Mouse (Mus musculus): ENCODE data around the gene Hipk2. TPM values are rescaled to one million over a fixed set of nuclear protein-coding genes. Genes with fewer than 3 reads are reported as not detected.
A peak's percentile ranks its signal among the peaks of the same experiment; 100 is the strongest.

The Hipk2 gene
- polyA plus RNA-seq, 3 experiments from 2014 or later, result 10.2 to 17.9 (median 17.6) TPM

DNA sequence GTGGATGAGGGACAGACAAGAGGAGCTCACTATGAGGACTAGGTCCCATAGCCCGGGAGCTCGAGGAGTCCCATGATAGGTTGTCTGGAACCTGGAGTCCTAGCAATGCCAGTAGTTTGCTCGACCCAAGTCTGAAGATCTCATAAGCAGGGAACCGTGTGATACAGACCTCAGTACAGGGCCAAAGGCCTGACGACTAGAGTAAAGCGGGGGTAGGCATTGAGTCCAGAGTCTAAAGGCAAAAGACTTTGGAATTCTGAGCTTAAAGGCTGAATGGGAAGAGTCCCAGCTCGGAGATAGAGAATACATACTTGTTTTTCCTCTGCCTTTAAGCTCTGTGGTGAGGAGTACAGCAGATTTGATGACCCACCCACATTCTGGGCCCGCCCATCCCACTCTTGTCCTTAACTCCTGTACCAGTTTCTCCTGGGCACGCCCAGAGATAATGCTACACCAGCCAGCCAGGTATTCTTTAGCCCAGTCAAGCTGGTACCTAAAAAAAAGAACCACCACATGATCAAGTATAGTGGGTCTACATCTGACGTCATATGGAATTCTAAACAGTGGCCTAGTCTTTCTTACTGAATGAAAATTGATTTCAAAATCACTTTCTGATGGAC lies 27.0 kb upstream of the Hipk2 start:
- no peak for ATAC-seq

GRCm38 (mm10) chr6:38901636-38902035 lies 25.7 kb upstream of the Hipk2 start:
- ATAC-seq, result no peak

DNA sequence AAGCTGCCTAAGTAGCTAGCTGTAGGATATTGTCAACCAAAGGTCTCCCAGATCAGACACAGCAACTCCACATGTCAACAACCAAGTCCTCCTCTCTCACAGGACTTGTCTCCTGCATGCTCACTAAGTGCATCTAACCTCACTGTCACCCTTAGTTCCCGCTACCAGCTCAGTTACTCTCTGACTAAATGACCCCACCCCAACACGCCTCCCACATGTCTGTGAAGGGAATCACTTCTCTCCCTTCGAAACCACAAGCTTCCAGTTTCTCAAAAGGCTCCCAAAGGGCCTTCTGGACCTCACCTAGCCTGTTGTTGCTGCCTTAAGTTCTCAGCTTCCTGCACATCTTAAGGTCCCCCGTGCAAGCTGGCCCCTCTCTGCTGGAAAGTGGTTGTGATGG lies 25.2 kb upstream of the Hipk2 start:
- peak; percentile 39 for ATAC-seq

DNA sequence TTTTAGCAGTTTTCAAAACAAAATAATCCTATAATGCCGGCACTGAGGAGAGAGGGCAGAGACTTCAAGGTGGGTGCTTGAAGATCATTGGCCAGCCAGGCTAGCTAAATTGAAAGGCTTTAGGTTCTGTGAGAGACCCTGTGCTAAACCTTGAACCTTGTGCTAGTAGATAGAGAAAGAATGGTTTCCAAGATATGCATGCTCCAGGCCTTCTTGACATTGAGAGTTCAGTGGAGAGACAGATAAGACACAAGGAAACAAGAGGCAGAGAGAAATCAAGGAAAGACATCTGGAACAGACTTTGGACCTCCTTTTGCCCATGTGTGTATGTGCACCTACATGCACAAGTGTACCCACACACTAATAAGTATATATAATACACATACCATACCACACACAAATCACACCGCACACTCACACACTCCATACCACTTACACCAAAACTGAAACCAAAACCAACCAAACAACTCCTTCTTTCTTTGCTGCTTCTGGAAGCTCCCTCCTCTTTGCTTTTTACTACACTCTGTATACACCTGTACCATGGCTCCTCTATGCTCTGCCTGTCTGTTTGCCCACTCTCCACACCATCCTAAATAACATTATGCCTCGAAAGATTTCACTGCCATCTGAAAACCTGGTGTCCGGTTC lies 24.6 kb upstream of the Hipk2 start:
- ATAC-seq, result peak; percentile 80

GRCm38 (mm10) chr6:38900073-38900472 lies 24.1 kb upstream of the Hipk2 start:
- ATAC-seq, result no peak

DNA sequence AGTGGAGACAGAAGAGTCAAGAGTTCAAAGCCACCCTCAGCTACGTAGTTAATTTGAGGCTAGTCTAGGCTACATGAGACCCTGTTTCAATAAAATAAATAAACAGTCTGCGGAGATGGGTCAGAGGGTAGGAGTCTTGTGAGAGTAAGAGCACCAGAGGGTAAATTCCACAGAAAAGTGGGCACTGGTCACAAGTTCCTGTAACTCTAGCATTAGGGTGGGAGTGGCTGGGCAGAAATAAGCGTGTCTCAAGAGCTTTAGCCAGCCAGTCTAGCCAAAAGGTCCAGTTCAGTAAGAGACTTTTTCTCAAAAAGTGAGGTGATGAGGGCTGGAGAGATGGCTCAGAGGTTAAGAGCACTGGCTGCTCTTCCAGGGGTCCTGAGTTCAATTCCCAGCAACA lies 17.6 kb upstream of the Hipk2 start:
- no peak for ATAC-seq

GRCm38 (mm10) chr6:38892017-38892416 lies 16.1 kb upstream of the Hipk2 start:
- ATAC-seq, result no peak

GRCm38 (mm10) chr6:38889156-38889555 lies 13.2 kb upstream of the Hipk2 start:
- no peak for ATAC-seq

DNA sequence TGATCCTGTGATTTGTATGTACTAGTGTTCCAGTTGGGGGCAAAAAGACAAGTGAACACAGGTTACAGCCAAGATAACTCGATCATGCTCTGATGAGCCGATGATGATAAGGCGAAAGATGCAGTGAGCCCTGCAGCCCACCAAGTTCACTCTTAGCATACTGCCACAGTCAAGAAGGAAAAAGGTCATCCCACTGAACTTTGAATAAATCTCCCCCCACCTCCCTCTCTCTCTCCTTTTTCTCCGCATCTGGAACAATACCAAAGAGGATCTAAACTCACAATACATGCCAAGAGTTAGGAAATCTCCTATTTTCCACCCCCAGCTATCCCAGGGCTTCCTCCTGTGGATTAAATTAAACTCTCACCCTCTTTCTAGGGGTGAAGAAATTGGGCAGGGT lies 11.5 kb upstream of the Hipk2 start:
- ATAC-seq, result no peak

- no peak for ATAC-seq
Observed at GRCm38 (mm10) chr6:38885132-38885531, 9.2 kb upstream of the Hipk2 start.

- ATAC-seq, result no peak
Observed at GRCm38 (mm10) chr6:38884482-38884881, 8.5 kb upstream of the Hipk2 start.

GRCm38 (mm10) chr6:38882728-38883171 lies 6.8 kb upstream of the Hipk2 start:
- ATAC-seq, result no peak

DNA sequence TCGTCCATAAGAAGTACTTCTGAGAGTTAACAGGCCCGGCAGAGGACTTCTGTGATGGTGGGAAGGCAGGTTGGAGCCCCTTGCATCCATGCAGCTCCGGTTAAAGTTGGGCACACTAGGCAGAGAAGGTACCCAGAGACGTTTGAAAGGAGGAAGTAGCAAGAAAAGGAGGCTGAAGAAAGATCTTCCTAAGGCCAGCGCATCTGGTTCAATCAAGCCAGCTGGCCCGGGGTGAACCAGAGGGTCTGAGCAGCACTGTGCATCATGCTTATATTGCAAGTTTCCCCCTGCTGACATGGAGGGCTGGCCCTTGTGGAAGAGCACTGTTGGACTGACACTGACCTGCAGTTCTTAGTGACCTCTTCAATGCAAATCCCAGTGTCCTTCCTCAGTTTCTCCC lies 6.0 kb upstream of the Hipk2 start:
- ATAC-seq, result no peak

DNA sequence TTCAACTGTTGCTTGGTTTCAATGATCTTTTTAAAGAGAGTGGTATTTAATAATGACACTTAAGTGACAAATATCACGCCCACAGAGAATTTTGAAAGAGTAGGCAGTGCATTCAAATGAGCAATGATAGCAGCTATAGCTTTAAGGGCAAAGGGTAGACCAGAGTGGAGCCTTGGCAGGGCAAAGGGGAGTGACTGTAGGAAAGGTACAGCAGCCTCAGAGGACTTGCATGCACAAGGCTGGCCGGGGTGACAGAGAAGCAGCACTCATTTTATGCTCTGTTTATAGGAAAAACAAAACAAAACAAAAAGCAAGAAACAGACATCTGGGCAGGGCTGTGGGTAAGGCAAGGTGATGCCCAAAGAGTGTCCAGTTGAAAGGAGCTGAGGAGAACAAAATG lies 5.5 kb upstream of the Hipk2 start:
- ATAC-seq, result no peak

DNA sequence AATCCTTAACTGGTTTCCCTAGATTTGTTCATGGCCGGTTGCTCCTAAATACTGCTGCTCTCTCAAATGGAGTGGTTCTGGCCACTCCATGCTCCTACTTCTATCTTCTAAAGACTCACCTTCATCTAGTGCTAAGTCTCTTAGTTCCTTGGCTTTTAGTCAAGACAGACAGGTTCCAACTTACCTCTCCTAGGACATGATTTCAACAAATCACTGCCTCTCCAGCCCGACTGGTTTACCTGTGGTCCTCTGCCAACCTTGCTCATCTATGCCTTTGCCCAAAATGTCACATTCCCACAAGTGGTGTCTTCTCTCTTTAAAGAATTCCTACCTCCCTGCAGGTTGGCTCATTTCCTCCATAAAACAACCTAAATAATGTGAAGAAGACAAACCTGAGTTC lies 1.7 kb upstream of the Hipk2 start:
- ATAC-seq, result no peak

DNA sequence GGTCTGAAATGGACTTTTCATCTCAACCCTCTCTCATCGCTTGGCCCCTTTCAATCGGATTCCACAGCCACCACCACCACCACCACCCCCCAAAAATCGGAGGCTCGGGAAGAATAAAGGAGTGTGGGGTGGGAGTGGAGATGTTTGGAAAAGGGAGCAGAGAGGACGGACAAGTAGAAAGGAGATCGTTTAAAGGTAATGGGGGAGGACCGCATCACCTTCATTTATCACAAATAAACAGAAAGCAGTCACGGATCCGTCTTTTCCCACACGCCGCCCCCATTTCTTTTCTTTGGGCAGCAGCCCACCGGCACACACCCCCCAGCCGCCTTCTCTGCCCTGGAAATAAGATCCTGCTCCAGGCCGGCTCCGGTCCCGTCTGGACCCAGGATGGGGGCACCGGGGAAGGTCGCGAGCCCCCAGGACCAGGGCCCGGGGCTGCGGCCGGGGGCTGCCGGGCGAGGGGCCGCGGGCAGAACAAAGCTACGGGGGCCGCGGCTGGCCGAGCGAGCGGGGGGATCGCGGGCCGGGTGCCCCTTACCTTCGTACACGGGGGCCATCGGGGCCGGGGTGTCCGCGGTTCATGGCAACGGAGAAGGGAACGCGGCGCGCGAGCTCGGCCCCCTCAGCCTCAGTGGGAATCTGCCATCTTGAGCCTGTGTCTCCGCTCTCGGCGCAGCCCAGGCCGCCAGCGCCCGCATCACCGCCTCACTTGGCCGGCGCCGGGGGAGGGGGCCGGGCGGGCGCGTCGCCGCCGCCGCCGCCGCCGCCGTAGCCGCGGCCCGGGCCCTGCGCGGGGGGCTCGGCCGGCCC lies 501 bp downstream of the Hipk2 start, which contains the start of gene Tbxas1:
Tbxas1 (plus strand) TSS at position 147 of the 813 bp plus-strand sequence.
- peak; percentile 26 for ATAC-seq

GRCm38 (mm10) chr6:38874565-38875257 lies 1.3 kb downstream of the Hipk2 start:
- peak; percentile 15 for ATAC-seq

- ATAC-seq, result peak; percentile 42
Observed at GRCm38 (mm10) chr6:38874035-38874434, 1.9 kb downstream of the Hipk2 start.

DNA sequence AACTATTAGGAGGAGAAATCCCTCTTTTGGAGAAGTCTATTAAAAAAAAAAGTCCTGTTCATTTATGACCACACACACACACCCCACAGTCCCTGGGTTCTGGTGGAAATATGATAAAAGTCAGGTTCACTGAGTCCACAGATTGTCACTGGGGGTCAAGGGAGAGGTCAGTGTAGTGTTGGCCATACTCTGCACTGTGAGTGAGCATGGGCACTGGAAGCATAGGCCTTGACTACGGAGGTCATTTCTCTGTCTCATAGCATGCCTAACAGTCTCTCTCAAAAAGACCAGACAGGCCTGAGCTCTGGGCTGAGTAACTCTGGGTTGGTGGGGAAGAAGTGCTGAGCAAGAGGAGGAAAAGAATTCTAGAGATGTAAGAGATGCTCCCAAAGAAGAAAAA lies 2.6 kb downstream of the Hipk2 start:
- no peak for ATAC-seq

- ATAC-seq, result no peak
Observed at GRCm38 (mm10) chr6:38871051-38871450, 4.9 kb downstream of the Hipk2 start.

DNA sequence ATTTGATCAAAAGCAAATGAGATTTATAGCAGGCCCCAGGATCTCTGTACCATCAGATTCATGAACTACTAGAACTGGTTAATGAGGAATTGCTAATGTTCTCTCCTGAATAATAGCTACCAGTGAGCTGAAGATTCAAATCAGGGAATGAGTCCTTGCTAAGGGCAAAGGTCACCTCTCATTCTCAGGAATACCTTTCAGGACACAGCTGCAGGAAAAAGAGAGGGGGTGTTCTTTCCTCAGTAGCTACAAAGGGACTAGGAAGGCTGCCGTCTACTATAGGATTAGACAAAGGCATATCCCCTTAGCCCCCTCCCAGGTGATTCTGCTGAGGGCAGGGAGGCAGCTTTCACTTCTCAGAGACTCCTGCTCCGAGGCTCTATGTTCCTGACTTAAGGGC lies 5.9 kb downstream of the Hipk2 start:
- ATAC-seq, result no peak

- no peak for ATAC-seq
Observed at GRCm38 (mm10) chr6:38868974-38869373, 7.0 kb downstream of the Hipk2 start.

DNA sequence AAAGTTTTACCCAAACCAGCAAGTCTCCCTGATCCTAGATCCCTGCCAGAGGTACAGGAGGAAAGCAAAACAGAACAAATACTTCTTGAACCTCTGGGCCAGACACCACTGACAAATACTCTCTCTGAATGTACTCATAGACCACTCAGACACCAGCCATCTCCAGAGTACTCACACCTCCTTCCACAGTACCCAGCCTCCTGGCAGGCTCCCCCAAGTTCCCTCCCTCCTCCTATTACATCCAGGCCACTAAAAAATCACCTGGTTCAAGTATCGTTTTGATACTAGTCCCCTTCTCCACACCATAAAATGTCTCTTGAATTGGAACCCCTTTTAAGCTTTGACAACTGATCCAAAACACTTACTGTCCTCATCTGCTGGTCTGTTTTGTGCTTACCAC lies 8.7 kb downstream of the Hipk2 start:
- no peak for ATAC-seq

All from inflammation-experienced regulatory T-cells, adult 6 months (primary cell).